Mouse (Mus musculus) telencephalon, adult 2 months (tissue): ENCODE measurements around the gene Slc15a2.
A peak's percentile ranks its signal among the peaks of the same experiment; 100 is the strongest.

ENCODE experiments used
- DNase-seq: peaks from one replicate; pipeline ENCODE4 v3.0.0-alpha.2; 2011; ENCODE audit warnings: low read depth, low spot score

The Slc15a2 gene

DNA sequence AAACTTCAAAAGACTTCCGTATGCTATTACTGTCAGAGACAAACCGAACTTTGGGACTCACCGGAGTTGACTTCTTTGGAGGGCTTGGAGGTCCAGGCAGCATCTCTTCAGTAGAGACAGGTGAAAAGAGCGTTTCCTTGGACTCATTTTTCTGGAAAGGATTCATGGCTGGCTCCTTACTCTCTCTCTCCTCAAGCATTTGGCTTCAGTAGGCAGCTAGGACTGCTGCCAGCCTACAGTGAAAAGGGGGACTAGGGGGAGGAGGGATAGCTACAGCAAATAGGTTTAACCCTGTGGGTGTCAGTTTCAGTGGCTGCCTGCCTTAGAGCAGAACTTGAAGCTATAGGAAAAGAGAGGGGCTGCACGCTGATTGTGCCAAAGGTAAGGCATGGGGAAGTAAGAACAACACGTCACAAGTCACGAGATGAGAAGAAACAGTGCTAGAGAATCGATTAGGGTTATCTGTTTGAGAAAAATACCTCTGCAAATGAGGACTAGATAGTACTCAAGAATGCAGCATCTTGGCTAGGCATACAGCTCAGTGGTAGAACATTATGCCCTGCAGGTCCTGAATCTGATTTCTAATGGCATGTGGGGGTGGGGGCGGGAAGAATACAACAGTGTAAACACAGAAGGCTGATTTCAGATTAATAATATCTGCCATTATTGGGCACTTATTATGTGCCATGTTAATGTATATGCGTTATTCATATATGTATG lies at the start of gene Slc15a2:
Slc15a2 (minus strand) TSS at position 369 of the 720 bp plus-strand sequence.
- peak; percentile 26 for DNase-seq

DNA sequence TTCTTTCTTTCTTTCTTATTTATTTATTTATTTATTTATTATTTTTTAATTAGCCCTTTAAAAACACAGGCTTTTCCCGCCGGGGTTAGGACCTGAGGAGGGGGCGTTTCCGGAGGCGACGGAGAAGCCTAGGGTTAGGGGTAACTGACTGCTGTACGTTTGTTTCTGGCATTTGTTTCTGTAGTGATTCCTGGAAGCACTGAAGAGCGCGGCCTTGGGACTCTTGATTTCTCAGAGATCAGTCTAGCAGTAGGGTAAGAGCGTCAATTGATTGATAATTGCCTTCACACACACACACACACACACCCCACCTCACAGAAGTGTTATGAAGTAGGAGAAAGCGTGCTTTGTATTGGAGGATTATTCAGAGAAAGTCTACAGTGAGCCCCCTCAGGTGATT lies 44.1 kb upstream of the Slc15a2 start:
- no peak for DNase-seq

DNA sequence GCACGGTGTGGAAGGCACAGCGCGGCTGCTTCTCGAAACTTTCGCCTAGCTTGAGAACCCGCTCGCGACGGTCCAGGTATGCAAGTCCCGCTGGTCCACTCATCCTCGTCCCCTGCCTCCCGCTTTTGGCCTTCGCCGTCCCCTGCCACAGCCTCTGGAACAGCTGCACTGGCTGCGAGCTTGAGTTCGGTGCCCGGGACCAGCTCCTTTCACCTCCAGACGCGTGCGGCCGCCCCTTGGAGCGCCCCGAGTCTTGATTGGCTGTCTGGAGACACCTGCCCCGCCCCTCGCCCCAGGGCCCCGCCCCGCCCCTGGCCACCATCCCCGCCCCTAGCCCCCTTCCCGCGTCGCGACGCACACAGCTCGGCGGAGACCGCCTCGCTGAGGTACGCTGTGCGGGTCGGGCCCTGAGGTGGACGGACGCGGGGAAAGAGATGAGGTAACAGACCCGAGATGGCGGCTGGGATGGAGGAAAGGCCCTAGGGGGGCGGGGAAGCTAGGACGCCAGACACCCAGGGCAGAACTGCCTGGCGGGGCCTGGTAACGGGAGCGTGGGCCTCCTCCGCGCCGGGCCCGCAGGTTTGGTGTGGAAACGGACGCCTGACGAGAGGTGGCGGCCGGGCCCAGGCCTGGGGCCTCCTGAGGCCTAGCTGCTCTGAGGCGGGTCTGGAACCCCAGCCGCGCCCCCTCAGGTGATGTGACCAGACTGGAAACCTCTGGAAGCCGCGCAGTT lies 43.5 kb upstream of the Slc15a2 start, which contains the start of gene Iqcb1:
Iqcb1 (plus strand) TSS at position 332 of the 733 bp plus-strand sequence.
- DNase-seq: peak; percentile 48

DNA sequence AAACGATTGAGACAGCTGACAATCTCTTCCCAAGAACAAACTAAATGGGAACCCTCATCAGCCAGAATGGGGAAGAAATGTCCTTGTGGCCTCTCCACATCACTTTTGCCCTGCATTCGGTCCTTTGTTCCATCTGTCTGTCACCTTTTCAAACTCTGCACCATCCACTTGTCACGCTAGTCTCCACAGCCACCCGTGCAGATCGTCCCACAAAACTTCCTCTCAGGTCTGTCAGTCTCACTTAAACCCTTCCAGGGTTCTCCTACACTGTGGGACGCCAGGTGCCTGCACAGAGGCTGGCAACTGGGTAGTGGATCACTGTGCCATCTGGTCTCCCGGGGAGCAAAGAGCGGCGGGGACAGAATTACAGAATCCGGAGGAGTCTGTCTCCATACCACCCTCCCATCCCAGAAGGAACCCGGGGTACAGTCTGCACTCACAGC lies 42.9 kb upstream of the Slc15a2 start:
- no peak for DNase-seq

DNA sequence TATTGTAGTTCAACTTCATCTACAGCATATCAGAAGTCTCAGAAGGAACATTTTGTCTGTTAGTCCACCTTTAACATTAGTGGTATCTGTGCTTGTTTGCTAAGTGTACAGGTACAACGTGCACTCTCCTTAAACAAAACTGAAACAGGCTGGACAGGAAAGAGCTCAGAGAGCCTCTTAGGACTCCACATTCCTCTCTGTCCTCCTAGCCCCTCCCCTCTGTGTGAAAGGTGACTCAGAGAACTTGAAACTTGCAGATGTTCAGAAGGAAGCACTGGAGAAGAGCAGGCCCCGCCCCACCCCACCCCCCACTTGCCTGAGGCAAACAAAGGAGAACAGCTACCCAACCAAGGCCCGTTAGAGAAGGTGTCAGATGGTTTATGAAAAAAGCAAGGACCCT lies 36.7 kb upstream of the Slc15a2 start:
- no peak for DNase-seq

DNA sequence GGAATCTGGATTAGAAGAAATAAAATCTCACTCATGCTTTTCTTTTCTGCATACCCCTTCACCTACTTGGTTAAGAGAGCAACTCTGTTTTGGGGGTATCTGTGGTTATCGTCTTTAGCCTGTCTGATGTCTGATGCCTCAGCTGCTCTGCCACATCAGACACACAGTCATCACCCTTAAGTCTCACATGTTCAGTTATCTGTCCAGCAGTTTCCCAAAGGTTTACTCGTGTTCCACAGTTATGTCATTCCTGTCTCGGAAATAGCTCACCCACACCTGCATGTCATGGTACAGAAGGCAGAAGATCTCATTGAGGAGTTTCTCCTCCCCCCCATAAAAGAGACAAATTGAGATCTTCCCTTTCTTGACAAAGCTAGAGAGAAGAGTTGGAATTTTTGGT lies 36.0 kb upstream of the Slc15a2 start:
- DNase-seq: no peak

DNA sequence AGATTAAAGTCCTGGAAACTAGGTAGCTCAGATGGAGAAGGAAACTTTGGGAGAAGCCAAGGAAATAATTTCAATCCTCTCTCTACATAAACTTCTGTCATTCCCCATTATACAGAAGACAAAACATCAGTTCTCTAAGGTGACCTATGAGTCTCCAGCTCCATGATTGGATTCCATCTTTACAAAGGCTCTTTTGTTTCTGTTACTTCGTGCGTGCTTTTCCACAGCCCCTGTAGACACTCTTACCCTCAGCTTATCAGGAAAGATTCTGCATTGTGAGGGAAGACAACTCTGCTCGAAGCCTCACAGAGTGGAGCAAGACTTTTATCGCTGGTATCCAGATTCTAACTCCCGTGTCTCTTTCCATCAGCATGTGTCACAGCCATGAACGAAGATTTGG lies 35.3 kb upstream of the Slc15a2 start:
- DNase-seq: no peak

DNA sequence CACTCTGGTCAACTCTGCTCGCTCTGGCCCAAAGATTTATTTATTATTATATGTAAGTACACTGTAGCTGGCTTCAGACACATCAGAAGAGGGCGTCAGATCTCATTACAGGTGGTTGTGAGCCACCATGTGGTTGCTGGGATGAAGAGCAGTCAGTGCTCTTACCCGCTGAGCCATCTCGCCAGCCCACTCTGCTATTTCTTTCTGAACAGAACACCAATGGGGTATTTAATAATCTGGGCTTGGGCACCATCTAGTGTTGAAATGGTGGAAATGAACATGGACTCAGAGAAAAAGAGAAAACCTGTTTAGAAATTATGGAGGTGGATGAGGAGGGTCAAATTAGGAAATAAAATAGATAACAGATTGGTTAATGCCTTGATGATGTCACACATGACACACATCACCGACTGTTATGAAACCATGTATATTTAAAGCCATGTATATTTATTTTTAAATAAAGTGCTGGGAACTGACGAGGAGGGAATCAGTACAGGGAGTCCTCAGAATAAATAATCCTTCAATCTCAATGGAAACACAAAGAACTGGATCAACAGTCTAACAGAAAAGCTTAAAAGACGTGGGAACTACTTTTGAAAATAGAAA lies 32.7 kb upstream of the Slc15a2 start:
- DNase-seq: peak; percentile 78

DNA sequence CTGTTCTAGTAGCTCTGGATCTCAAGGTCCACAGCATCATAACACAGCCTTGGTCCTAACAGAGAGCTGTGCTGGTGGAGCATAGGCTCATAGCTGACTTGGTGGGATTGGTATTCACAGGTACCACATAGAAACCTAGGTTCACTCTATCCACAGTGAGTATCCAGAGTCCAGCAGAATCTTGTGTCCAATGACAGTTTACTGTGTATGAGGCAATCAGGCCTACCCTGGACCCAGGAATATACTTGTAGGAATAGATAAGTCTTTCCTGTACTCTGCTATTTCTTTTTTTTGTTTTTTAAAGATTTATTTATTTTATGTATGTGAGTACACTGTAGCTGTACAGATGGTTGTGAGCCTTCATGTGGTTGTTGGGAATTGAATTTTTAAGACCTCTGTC lies 32.2 kb upstream of the Slc15a2 start:
- DNase-seq: no peak

DNA sequence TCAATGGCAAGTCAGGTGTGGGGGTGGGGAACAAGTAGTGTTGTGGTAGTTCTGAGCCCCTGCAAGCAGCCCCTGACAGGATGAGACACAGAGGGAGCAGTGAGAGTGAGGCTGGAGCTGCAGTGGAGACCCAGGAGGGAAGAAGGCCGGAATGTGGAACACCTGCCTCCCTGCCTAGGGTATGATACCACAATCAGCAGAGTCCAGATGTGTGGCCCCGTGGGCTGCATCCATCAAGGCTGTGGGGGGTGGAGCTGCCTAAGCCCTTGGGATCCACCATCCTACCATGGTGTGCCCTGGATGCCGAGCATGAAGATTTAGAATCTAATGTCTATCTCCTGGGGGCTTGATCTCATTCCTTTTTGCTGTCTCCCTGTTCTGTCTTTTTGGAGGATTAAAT lies 28.9 kb upstream of the Slc15a2 start:
- no peak for DNase-seq

DNA sequence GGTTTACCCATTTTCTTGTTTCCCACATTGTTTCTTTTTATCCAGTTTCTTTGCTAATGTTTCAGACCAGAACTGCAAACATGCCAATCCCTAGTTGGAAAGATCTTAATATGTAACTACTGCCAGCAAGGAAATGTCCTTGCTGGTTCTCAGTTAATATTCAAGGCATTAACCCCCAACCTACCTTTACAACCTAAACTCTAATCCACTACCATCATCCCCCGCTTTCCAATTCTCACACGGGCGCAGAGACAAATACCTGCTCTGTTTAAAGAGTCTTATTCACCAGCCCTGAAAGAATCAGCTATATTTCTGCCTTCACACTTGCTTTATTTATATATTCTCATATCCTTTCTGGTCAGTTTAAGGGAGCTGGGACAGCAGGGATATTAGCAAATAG lies 23.9 kb upstream of the Slc15a2 start:
- DNase-seq: no peak

DNA sequence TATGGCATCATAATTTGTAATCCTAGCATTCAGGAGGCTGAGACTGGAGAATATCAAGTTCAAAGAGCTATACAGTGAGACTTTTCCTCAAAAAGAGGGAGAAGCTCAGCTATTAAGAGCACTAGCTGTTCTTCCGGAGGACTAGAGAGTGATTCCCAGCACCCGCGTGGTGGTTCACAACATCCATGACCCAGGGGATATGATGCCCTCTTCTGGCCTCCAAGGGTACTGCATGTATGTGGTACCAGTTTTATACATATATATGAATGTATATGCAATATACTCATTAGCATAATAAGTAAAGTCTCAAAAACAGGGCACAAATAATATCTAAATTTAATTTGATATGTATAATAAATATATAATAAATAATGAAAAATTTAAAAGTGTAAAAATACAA lies 17.6 kb upstream of the Slc15a2 start:
- DNase-seq: no peak

DNA sequence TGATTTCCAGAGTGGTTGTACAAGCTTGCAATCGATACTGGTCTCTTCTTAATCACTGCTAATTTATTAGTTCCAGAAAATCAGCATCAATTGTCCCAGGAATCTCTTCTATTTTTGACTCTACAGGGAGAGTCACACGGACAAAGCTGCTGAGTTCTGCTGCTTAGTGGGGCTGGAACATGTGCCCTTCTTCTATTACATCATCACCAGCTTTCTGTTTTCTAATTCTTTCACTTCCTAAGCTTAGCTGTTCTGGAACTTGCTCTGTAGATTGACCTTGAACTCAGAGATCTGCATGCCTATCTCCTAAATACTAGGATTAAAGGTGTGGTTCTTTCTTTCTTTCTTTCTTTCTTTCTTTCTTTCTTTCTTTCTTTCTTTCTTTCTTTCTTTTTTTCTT lies 13.6 kb upstream of the Slc15a2 start:
- DNase-seq: no peak

DNA sequence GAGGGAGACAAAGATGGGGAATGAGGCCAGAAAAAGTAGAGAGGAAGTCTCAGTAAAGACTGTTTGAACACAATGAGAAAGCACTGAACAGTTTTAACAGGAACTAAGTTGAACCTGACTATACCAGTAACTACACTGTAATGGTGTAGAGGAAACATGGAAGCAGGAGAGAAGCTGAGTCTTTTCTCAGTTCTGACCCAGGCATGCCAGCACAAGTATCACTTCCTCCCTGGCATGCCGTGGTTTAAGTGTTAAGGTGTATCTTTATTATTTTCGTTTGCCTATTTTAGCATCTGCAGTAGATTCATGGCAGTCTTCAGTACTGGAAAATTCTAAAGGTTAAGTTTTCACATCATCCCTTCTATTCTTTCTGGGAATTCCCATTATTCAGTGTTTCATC lies 10.2 kb upstream of the Slc15a2 start:
- DNase-seq: no peak

DNA sequence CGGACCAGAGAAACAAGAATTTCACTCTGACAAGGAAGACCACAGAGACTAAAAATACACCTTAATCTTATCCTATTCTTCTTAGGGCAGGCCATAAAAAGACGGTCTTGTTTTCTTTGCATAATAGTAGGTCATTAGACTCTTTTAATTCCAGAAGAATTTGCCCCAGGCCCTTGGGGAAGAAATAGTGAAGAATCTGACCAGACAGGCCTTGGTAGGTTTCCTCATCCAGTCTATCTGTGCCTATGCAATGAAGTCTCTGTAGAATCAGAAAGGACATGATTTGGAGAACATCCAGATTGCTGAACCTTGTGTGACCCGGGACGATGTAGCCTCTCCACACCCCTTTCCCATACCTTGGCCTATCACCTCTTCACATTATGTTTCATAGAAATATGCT lies 5.4 kb upstream of the Slc15a2 start:
- no peak for DNase-seq

DNA sequence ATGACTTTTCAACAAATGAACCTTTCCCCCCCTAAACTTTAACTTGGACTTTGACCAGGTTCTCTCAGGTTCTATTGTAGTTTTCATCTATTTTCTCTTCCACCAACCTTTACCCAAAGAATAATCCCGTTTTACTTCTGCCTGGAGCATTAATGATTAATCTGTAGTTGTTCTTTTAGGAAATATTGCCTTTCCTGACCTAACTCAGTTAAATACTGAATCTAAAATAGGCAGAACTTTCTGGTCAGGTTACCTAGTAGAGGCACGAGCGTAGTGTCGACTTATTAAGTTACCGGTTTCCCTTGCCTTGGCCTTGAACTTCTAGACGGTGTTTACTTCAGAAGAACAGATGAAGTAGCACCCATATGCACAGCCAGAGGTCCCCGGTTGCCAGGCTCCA lies 1.7 kb upstream of the Slc15a2 start:
- no peak for DNase-seq

DNA sequence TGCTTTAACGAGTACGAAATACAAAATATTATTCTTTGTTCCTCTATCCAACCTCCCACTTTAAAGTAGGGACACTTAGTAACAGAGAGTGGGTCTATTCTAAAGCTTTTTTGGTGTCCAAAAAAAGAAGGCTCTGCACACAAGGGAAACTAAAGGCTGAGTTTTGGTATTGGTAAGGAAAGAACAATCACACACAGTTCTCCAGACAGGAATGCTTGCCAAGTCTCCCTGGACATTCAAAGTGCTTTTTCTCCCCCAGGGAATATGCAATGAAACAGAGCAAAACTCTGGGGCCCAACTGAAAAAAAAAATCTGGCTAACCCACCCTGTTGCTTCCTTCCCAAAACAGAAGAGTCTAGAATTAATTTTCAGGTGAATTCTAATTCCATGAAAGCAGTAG lies 616 bp downstream of the Slc15a2 start:
- no peak for DNase-seq

DNA sequence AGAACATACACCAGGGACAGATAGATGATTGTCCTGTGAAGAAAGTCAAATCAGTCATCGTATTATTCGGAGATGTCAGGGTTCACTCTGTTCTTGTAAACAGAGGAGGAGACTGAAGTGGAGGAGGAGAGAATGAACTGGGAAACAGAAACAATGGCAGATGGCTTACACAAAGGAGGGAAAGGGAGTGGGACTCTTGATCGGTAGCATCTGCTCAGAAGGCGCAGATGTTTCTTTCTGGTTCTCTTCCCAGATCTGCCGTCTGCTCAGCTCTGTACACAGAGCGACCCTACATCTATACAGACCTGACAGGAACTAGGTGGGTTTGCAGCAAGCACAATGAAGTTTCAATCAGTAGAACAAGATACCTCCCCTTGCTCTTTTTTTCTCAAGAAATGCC lies 9.1 kb downstream of the Slc15a2 start:
- peak; percentile 43 for DNase-seq

DNA sequence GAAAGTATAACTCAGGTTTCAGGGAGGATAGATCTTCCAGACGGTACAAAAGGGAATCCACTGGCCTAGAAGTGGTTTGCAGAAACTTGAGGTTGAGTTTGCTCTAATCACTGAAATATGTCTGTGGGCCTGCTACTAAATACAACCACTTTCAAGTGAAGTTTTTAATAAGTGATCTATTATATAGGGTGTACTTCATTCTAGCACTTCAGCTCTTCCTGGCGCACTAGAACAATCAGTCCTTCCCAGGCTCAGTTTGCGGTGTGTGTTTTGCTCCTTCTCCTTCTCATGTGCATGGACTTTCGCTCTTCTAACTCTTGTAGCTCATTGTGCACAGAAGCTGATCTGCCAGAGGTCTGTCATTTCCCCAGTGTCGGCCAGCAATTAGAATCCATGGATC lies 11.8 kb downstream of the Slc15a2 start:
- DNase-seq: no peak

DNA sequence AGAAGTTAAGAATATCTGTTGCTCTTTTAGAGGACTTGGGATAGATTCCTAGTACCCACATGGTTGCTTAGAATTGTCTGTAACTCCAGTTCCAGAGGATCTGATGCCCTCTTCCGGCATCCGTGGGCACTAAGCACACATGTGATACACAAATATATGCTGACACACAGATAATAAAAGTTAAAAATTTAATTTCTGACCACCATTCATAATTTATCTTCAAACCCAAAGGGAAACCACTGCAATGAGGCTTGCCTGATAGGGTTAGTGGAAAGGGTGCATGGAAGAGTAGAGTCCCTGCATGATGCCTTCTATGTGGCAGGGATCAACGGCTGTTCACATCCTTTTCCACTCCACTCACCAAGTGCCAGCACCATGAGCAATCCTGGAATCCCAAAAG lies 13.1 kb downstream of the Slc15a2 start:
- DNase-seq: no peak

DNA sequence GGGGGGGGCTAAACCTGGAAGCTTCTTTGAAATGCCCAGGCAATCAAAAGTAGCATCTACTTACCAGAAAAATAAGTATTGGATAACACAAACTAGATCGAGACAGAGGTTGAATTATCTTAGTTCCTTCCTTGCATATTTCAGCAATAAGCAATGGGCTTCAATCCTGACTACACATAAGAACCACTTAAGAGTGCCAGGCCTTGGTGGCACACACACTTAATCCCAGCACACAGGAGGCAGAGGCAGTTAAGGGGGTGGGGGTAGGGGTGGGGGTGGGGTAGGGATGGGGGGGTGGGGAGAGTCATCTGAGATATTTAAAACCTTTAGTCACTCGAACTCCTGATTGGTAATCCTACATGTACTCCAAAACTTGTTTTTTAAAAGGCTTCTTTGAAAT lies 13.5 kb downstream of the Slc15a2 start:
- DNase-seq: no peak

DNA sequence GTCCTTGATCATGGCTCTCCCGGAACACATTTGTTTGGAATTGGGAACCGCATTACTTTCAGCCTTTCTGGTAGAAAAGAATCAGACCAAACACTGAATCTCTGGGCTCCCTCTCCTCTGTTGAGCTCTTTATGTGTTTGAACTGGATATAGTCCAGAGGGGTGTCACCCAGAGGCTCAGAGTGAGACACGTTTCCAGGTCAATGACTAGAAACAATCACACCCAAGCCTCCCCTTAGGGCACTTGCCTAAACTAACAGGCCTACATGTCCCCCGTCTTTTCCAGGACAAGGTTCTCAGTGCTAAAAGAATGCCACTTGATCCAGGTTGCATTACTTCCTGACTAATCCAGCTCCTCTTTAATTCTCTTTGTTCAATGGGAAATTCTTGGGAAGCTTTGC lies 13.9 kb downstream of the Slc15a2 start:
- no peak for DNase-seq
